Mouse (Mus musculus) heart, embryonic 12.5 days (tissue): Measurements from ENCODE around the gene Ugt1a6b. TPM values are rescaled to one million over a fixed set of nuclear protein-coding genes. Genes with fewer than 3 reads are reported as not detected.
"Not testable (repeated sequence)": the region's sequence is repeated elsewhere in the genome, so short reads cannot be mapped to it uniquely, and the experiment has no call there.

ENCODE experiments used
- ATAC-seq: fragments of 200-750 bp; cut with Nextera tagmentation; 2 replicates; pipeline ENCODE4 v1.8.0; 2017; ENCODE audit warnings: moderate TSS enrichment, moderate library complexity; ENCODE audit not compliant: insufficient number of reproducible peaks, low FRiP score
- H3K27ac ChIP-seq: fragments of 300-500 bp; sonication (generic); 2 replicates; pipeline ENCODE4 v1.5.1; 2016; ENCODE audit warnings: mild to moderate bottlenecking, moderate library complexity; ENCODE audit not compliant: poor library complexity, severe bottlenecking
- H3K27me3 ChIP-seq: fragments of 300-500 bp; sonication (generic); replicated peaks from 2 replicates; pipeline ENCODE4 v1.6.1; 2016; ENCODE audit warnings: mild to moderate bottlenecking, moderate library complexity
- H3K36me3 ChIP-seq: fragments of 300-500 bp; sonication (generic); 2 replicates; pipeline ENCODE4 v1.6.1; 2016; ENCODE audit warnings: mild to moderate bottlenecking, moderate library complexity
- H3K4me1 ChIP-seq: fragments of 300-500 bp; sonication (generic); replicated peaks from 2 replicates; pipeline ENCODE4 v1.6.1; 2016; ENCODE audit warnings: mild to moderate bottlenecking
- H3K4me2 ChIP-seq: fragments of 300-500 bp; sonication (generic); 2 replicates; pipeline ENCODE4 v1.6.1; 2016; ENCODE audit warnings: mild to moderate bottlenecking, moderate library complexity
- H3K4me3 ChIP-seq: fragments of 300-500 bp; sonication (generic); 2 replicates; pipeline ENCODE4 v1.5.1; 2016; ENCODE audit warnings: mild to moderate bottlenecking
- H3K9ac ChIP-seq: fragments of 300-500 bp; sonication (generic); 2 replicates; pipeline ENCODE4 v1.6.1; 2016; ENCODE audit warnings: mild to moderate bottlenecking, moderate library complexity
- H3K9me3 ChIP-seq: fragments of 300-500 bp; sonication (generic); replicated peaks from 2 replicates; pipeline ENCODE4 v1.6.1; 2016; ENCODE audit warnings: mild to moderate bottlenecking, moderate library complexity
- WGBS: fragments of 180-500 bp; shearing (Covaris S2); methylation state at CpG from one replicate; pipeline ENCODE4 v1.1.7; 2016; 5-methylcytosine and 5-hydroxymethylcytosine counted together
- polyA plus RNA-seq: library from polyadenylated mRNA; unstranded; fragments of >200 nt; fragmentation: Nextera tagmentation; extraction: Ambion mirVana; gene quantifications from 2 replicates; pipeline ENCODE4 v1.2.1, GENCODE M21; 2016

Gene Ugt1a6b
- polyA plus RNA-seq, 1 experiment from 2014 or later: not detected

DNA sequence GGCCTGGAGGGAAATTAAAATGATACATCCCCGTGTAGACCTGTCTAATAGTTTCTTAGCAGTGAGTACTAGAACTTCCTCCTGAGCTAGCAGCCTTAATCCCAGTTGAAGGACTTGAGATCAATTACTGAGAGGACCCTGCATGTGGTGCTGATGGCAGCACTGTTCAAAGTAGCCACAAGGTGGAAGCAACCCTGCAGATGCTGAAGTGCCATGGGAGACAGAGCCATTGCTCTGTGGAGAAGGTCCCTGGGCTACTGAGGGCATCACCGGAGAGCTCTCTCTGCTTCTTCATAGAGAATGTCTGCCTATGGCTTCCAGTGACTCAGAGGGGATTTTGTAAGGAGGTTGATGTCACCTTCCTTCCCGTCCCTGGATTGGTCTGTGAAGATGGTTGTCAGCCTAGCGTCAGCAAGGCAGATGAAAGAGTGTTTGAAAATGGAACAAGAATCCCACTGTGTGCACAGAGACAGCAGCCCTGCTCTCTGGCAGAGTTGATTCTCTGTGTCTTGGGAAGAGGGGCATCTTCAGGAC, 22.8 kb downstream of the Ugt1a6b start:
- not testable (repeated sequence) for H3K27me3 ChIP-seq, H3K9ac ChIP-seq, H3K4me2 ChIP-seq, H3K4me3 ChIP-seq, H3K27ac ChIP-seq, ATAC-seq, H3K4me1 ChIP-seq, H3K36me3 ChIP-seq, H3K9me3 ChIP-seq
- WGBS: 58% methylated on average over 4 of the region's 4 CpGs

DNA sequence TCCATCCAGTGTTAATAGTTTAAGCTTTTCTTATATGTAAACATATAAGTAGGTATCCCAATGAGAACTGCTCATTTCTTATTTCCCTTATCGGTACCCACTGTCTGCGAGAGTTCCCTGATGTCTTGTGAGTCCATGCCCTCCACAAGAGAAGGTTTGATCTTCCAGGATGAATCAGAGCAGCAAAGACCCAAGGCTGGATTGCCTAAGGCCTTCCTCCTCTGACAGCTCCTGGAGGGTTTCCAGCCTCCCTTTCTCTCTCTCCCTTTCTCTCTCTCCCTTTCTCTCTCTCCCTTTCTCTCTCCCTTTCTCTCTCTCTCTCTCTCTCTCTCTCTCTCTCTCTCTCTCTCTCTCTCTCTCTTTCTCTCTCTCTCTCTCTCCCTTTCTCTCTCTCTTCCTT, 26.0 kb downstream of the Ugt1a6b start:
- H3K9me3 ChIP-seq, H3K27me3 ChIP-seq, H3K36me3 ChIP-seq, ATAC-seq, H3K9ac ChIP-seq, H3K4me1 ChIP-seq, H3K4me2 ChIP-seq, H3K4me3 ChIP-seq, H3K27ac ChIP-seq: not testable (repeated sequence)
- WGBS: 72% methylated on average over 2 of the region's 2 CpGs

DNA sequence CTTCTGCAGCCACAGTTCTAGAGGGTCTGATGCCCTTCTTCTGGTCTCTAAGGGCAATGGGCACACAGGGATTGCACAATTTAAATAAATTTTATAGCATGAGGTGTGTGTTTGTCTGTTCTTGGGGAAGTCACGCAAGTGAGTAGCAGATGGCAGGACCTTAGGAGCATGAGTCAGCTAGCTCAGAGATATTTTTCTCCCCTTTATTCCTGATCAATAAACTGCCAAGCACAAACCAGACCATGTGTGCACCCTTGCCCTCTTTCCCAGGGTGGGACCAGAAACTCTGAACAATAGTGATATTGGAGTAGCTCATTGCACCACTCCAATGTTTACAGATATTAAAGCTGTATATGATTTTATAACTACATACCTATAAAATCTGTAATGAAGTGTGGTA, 27.2 kb downstream of the Ugt1a6b start:
- H3K36me3 ChIP-seq, H3K27me3 ChIP-seq, H3K4me3 ChIP-seq, H3K4me1 ChIP-seq, H3K9me3 ChIP-seq, ATAC-seq, H3K9ac ChIP-seq, H3K4me2 ChIP-seq, H3K27ac ChIP-seq: not testable (repeated sequence)
- 82% methylated on average over 1 of the region's 1 CpGs for WGBS

DNA sequence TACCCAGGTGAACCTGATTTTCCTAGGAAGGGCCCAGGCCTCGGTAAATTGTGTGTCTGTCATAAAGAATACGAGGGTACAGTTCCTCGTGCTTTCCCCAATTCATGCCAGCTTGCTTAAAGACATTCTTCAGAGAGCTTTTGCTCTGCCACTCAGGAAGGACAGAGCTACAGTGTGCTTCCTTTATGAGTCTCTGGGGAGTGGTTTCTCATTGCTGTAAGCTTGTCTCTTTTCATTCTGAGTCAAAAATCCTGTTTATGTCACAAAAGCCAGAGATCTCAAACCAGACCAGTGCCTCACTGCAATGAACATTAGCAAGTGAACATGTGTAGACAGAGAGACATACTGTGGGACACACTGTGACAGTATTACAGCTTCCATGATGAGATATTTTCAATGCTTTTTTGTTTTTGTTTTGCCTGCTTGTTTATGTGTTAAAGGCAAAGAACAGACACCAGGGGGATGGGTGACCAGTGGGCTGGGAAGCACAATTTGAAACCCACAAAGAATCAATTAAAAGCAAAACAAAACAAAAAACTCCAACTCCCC, 30.9 kb downstream of the Ugt1a6b start:
- Histone ChIP-seq H3K4me3 (no peak overlapping the region), H3K27me3 (no peaks in the 10 kb centered on the region), H3K4me2 (no peak overlapping the region), H3K4me1 (peaks cover 3% of the 10 kb centered on the region; the same call in 1 of the 2 replicates), H3K9ac (no peak overlapping the region), H3K27ac (no peak overlapping the region), H3K36me3 (no peaks in the 10 kb centered on the region), H3K9me3 (no peaks in the 10 kb centered on the region)
- 61% methylated on average over 3 of the region's 3 CpGs for whole genome bisulfite sequencing
- no peak for ATAC-seq

DNA sequence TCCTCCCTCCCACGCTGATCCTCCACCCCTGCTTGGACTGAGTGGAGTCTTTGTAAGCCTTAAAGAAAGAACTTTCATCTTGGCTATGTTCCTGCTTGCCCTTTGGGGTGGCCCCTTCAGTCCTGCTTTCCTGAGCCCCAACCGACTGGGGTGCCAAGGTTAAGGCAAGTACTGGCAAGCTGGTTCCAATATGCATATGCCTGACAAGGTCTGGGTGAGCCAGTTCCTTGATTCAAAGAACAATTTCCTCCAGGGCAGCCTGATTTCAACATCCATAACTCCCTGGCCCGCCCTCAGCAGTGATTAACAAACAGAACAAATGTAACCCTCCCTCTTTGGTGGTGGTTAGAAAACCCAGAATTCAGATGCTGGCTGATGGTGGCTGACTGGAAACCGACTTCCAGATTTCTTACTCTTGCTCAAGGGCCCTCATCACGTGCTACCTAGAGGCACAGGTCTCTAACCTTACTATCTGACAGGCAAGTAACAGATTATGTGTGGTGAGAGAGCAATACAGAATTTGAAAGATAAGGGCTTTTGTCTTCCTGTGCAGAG, 31.5 kb downstream of the Ugt1a6b start, which contains the start of gene Ugt1a6a:
Ugt1a6a (plus strand) TSS at position 353 of the 555 bp plus-strand sequence.
- not testable (repeated sequence) for H3K27ac ChIP-seq, ATAC-seq, H3K27me3 ChIP-seq, H3K4me1 ChIP-seq, H3K9ac ChIP-seq, H3K9me3 ChIP-seq, H3K36me3 ChIP-seq, H3K4me3 ChIP-seq, H3K4me2 ChIP-seq
- WGBS: 52% methylated on average over 5 of the region's 5 CpGs

DNA sequence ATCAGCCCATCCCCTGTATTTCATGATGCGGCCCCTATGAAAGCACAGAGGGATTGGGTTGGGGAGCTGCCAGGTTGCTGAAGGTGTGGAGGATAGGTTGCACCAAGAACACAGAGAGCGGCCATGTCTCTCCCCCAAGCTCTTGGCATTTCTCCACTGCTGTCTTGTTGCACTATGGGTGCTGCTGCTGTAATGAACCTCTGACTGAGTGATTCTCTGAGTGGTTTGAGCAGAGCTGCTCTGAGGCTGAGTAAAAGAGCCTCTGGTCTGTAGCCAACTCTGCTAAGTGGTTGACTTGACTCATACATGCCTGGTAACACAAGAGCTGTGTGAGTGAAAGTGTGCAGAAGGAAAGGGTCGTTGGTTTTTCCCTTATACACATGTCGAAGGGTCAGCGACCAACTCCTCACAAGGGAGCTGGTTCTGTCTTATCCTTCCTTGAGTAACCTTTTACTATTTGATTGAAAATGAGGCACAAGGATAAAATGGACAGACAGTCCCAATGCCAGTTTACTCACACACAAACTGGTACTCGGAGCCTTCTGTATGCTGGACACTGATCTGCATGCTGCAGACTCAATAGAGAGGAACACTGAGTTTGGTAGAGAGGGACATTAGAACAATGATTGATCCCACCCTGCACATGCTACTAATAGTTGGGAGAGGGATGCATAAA, 32.3 kb downstream of the Ugt1a6b start:
- not testable (repeated sequence) for ATAC-seq
- 86% methylated on average over 5 of the region's 6 CpGs for WGBS

DNA sequence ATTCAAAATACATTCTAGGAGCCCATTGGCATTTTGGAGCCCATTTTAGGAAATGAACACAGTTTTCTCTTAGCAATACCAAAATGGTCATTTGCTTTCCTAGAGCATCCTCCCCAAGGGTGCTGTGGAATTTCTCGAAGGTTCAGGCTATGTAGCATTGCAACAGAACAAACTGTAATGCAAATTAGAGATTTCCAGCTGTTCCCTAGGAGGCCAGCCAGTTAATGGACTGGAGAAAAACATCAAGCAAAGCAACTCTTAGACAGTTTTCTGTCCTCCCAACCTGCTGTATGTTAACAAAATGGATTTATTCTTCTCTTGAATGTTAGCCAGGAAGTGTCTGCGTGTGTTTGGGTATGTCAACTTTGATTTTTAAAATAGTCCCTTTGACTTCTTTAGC, 33.6 kb downstream of the Ugt1a6b start:
- Histone ChIP-seq H3K4me3 (no peak overlapping the region), H3K36me3 (no peaks in the 10 kb centered on the region), H3K9ac (no peak overlapping the region), H3K4me1 (peaks cover 3% of the 10 kb centered on the region; the same call in 1 of the 2 replicates), H3K9me3 (no peaks in the 10 kb centered on the region), H3K27ac (no peak overlapping the region), H3K4me2 (no peak overlapping the region), H3K27me3 (no peaks in the 10 kb centered on the region)
- WGBS: 72% methylated on average over 2 of the region's 2 CpGs
- ATAC-seq: no peak

More for the DNA sequence above, 32.3 kb downstream of the Ugt1a6b start:
- H3K36me3 ChIP-seq, H3K9me3 ChIP-seq, H3K4me2 ChIP-seq, H3K4me1 ChIP-seq, H3K4me3 ChIP-seq, H3K27me3 ChIP-seq, H3K27ac ChIP-seq, H3K9ac ChIP-seq: not testable (repeated sequence)

DNA sequence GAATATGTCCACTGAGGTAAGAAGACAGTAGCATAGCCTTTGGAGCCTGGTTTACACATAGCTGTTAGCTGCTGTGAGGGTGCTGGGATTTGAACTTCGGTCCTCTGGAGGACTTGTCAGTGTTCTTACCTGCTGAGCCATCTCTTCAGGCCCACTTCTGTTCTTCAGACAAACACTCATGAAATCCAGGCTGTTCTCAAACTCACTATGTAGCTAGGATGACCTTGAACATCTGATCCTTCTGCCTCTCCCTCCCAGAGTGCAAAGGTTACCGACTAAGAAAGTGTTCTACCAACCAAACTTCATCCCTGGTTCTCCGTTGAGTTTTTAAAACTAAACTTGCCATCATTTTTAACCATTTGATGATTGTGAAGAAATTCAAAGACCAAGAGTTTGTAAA, 34.2 kb downstream of the Ugt1a6b start:
- ATAC-seq: no peak

DNA sequence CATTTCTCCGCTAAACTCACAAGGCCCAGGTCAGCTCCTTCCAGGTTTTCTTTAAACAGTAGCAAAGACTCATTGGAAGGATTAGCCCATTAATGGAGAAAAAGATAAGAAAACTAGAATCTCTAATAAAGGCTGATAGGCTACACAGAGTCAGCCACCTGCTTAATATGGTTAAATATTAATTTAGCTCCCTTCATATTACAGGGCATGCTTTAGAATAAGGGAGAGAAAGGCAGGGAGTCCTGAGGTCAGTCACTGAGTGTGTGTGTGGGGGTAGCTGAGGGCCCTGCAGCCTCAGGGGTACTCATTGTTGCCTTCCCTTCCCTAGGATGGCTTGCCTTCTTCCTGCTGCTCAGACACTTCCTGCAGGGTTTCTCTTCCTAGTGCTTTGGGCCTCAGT, 35.1 kb downstream of the Ugt1a6b start:
- no peak for ATAC-seq
- H3K36me3 ChIP-seq: no peaks in the 10 kb centered on the region
- peaks cover 3% of the 10 kb centered on the region; the same call in 1 of the 2 replicates for H3K4me1 ChIP-seq
- H3K9ac ChIP-seq: no peak overlapping the region
- WGBS: 84% methylated on average over 1 of the region's 1 CpGs
- no peak overlapping the region for H3K27ac ChIP-seq
- H3K9me3 ChIP-seq: no peaks in the 10 kb centered on the region
- no peak overlapping the region for H3K4me3 ChIP-seq
- H3K27me3 ChIP-seq: no peaks in the 10 kb centered on the region
- no peak overlapping the region for H3K4me2 ChIP-seq

More for the DNA sequence above, 34.2 kb downstream of the Ugt1a6b start:
- Histone ChIP-seq H3K4me3 (no peak overlapping the region), H3K36me3 (no peaks in the 10 kb centered on the region), H3K9ac (no peak overlapping the region), H3K27me3 (no peaks in the 10 kb centered on the region), H3K4me2 (no peak overlapping the region), H3K9me3 (no peaks in the 10 kb centered on the region), H3K4me1 (peaks cover 3% of the 10 kb centered on the region; the same call in 1 of the 2 replicates), H3K27ac (no peak overlapping the region)
- WGBS: 86% methylated on average over 3 of the region's 3 CpGs

DNA sequence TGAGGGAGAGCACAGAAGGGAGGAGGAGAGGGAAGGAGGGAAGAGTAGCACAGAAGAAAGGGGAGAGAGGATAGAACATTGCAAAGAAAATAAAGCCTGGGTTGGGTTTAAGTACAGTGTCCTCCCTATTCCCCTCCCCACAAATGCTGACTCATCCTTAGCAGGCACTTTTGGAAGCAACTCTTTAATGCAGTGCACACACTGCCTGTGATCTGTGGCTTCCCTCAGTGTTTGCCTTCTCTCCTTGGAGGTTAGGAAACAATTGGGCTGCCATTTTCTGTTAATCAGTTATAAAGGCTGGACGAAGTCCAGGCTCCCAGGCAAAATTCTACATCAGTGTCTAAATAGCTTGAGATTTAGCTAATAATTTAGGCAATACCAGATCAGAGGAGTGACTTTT, 37.4 kb downstream of the Ugt1a6b start:
- not testable (repeated sequence) for H3K36me3 ChIP-seq, H3K9me3 ChIP-seq, H3K27ac ChIP-seq, H3K4me1 ChIP-seq, H3K9ac ChIP-seq, H3K4me2 ChIP-seq, H3K4me3 ChIP-seq, H3K27me3 ChIP-seq
- 40% methylated on average over 1 of the region's 1 CpGs for WGBS
- ATAC-seq: peak; percentile 94

DNA sequence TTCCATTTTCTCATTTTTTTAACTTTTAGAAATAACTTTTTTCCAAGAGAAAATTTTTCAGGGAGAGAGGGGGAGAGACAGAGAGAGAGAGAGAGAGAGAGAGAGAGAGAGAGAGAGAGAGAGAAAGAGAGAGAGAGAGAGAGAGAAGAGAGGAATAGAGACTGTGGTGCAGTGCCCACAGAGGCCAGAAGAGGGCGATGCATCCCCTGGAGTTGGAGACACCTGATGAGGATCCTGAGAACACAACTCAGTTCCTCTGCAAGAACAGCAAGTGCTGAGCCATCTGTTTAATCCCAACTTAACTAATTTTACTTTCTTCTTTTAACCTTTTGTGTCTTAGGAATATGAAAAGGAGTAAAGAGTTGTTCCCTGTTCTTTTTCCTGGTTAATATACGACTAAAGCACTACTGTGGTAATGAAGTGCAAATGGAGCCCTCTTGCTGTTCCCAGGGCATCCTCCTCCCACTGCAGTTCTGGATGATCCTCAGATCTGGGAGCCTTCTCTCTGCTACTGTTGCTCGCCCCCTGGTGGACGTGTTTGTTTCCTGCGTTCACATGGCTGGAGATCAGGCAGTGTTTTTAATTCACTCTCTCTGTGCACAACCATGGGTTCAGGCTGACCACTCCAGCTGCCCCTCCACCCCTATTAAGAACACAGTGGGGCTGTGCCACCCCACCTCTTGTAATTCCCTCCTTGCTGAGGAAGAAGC, 41.1 kb downstream of the Ugt1a6b start:
- not testable (repeated sequence) for H3K4me1 ChIP-seq, H3K4me3 ChIP-seq, H3K9ac ChIP-seq, H3K4me2 ChIP-seq, H3K27me3 ChIP-seq, H3K36me3 ChIP-seq, H3K9me3 ChIP-seq, ATAC-seq, H3K27ac ChIP-seq
- WGBS: 3% methylated on average over 5 of the region's 5 CpGs
